Mouse (Mus musculus): Measurements from ENCODE around the gene Lhpp. TPM values are rescaled to one million over a fixed set of nuclear protein-coding genes. Genes with fewer than 3 reads are reported as not detected.

Lhpp gene
- total RNA-seq, 4 experiments from 2014 or later: 22.1 to 23.2 (median 22.3) TPM

DNA sequence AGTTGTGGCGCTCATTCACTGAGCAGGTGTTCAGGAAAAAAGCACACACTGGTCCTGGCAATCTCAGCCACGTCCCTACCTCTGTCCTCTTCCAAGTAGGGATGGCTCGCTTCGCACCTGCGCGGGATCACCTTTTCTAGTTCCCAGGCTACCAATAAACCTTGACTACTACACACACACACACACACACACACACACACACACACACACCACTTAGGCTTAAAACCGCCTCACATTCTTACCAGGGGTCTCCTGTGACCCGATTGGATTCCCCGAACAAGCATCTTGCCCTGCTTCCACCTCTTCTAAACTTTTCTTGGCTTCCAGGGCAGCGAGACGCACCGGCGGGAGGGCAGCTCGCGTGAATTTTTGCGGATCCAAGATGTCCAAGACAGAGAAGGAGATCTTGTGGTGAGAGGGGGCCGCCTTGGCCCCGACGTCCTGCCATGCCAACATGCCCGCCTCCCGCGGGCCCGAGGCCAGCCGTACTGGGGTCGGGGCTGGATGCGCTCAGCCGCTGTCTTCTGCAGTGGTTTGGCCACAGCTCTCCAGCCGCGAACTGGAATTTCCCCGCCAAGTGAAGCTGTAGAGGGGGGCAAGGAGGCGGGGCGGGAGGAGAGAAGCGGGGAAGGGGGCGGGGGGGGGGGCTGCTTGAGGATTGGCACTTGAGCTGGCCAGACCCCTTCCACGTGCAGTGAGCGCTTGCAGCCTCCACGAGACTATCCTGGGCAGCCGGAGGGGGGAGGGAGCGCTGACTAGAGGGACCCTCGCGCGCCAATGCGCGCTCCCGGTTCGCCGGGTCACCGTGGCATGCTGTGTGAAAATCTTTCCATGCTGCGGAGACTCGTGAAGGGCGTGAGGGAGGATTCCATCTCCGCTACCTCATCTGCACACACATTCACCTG, 11.1 kb upstream of the Lhpp start, which contains the start of gene Nkx1-2:
Gene Nkx1-2 (minus strand): TSS at position 567 of the 905 bp plus-strand sequence.
- DNase-seq (ENCODE audit: low spot score in 2 of 2): no peak

DNA sequence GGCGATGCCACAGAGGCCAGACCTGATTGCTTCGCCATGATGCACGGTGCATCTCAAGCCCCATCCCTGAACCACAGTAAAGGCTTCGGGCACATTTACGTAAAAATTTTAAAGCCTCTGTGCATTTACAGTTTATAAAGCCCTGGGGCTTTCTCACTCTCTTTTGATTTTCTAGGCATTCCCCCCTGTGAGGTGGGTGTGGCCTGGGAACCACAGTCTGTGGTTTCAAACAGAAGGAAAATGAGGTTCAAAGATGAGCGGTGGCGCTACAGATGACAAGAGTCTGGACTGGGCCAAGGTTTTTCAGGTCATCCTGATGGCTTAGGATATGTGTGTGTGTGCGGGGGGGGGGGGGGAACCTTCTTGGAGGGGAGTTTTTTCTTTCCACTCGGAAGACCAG, 10.4 kb upstream of the Lhpp start:
- no peak for DNase-seq (ENCODE audit: low spot score in 2 of 2)

- DNase-seq (ENCODE audit: low spot score in 2 of 2): no peak
These were observed 9.5 kb upstream of the Lhpp start for GRCm38 (mm10) chr7:132600926-132601325.

DNA sequence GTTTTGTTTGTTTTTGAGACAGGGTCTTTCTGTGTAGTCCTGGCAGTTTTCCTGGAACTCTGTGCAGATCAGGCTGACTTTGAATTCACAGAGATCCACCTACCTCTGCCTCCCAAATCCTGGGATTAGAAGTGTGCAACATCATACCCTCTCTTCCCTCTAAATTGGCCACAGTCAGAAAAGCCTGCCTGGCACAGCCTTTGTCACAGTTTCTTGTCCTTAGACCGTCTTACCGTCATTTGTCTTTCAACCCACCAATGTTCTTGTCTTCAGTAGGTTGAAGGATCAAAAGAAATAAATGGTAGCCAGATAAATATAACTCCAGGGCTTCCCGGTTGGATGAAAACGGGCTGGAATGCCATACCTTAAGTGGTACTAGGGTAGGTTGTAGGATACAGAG, 5.7 kb upstream of the Lhpp start:
- no peak for DNase-seq (ENCODE audit: low spot score in 2 of 2)

GRCm38 (mm10) chr7:132605689-132606088, 4.7 kb upstream of the Lhpp start:
- no peak for DNase-seq (ENCODE audit: low spot score in 2 of 2)

DNA sequence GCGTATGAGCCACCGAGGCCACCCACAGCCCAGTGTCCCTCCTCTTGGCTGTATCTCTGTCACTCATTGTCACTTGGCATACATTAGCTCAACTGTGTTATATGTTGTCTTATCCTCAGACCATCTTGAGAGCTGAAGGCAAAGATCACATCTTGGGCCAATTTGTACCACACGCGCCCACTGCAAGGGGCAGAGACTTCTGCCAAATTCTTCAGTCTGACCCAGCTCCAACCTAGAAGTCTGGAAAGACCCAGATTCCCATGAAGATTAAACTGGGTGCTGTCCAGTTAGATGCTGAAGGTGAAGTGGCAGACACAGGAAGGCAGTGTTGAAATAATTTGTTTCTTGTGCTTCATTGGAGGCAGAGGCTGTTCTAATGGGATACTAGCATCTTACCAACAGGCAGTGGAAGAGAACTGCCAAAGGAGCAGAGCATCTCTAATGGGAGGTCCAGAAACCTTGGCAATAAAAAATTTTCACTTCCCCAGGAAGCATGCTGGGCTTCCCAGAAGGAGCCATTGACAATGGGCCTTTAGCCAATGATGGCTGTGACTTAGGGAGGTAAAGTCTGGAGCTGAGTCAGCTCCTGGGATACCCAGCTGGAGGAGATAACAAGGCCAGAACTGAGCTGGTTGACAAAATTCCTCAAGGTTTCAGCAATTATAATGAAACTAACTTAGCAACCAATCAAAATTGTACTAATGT, 2.0 kb upstream of the Lhpp start:
- no peak for DNase-seq (ENCODE audit: low spot score in 2 of 2)

DNA sequence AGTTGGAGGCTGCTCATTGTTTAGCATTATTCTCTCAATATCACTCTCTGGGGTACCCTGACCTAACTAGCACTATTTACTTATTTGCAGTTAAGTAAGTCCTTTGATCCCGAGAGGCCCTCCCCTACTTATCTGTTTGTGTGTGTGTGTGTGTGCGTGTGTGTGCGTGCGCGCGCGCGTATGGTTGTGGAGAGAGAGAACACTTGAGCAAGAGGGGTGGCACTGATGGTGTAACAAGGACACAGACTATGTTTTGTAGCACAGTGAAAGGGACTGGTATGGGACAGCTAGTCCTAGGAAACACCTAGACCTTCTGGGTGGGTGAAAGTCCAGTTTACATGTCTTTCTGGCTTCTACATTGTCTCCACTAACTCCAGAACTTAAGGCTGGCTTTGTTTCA, 1.1 kb downstream of the Lhpp start:
- no peak for DNase-seq (ENCODE audit: low spot score in 2 of 2)

DNA sequence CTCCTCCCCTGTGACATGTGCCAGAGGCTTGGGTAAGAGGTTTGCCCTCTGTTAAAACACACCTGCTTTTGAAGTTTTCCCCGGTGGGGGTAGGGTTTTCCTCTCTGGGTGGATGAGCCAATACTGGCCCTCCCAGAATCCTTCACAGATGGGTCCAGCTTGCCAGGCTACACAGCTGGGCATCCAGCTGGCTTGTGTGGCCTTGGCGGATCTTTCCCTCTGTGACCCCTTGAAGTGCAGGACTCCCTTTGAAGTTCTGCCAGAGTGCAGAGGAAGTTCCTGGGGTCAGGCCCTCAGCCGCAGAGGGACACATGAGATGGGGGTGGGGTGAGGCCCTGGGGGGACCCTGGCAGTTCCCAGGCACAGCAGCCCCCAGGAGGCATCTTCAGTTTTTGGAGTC, 4.9 kb downstream of the Lhpp start:
- no peak for DNase-seq (ENCODE audit: low spot score in 2 of 2)

GRCm38 (mm10) chr7:132616391-132616790, 6.0 kb downstream of the Lhpp start:
- DNase-seq (ENCODE audit: low spot score in 2 of 2): no peak

GRCm38 (mm10) chr7:132617021-132617564, 6.7 kb downstream of the Lhpp start:
- DNase-seq (ENCODE audit: low spot score in 2 of 2): no peak

- no peak for DNase-seq (ENCODE audit: low spot score in 2 of 2)
These were observed 9.1 kb downstream of the Lhpp start for GRCm38 (mm10) chr7:132619549-132619948.

- DNase-seq (ENCODE audit: low spot score in 2 of 2): no peak
These were observed 9.8 kb downstream of the Lhpp start for GRCm38 (mm10) chr7:132619975-132620918.

DNA sequence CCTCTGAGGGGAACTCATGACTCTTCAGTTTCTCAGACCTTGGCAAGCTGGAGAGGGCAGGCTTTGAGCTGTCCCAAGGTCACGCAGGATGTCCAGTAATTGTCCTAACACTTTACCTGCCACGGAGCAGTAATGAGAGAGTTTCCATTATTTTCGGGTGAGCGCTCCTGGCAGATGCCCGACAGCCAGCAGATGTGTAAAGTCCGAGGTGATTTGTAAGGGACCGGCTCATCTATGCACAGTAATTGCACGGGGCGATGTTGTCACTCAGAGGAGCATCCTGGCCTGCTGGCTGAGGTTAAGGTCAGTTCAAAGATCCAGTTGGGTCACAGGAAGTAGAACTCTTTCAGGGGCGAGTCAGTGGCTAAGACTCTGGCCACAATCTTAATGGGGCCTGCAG, 13.7 kb downstream of the Lhpp start:
- no peak for DNase-seq (ENCODE audit: low spot score in 2 of 2)

DNA sequence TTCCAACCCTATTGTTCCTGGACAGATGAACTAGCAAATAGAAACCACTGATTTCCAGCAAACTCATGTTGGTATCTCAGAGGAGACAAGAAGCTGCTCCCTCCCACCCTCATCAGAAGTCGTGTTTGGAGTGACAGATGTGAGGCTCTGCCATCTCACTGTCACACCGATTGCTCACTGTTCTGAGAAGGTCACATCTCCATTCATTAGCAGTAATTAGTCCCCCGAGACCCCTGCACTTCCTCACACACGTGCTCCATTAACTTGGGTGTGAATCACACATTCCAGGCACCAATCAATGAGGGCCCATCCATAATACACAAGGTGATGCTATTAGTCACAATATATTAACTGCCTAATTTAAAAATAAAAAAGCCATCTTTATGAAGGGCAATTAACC, 15.7 kb downstream of the Lhpp start:
- no peak for DNase-seq (ENCODE audit: low spot score in 2 of 2)

GRCm38 (mm10) chr7:132627448-132627847, 17.0 kb downstream of the Lhpp start:
- no peak for DNase-seq (ENCODE audit: low spot score in 2 of 2)

- DNase-seq (ENCODE audit: low spot score in 2 of 2): peak; percentile 64 to 69
These were observed 20.9 kb downstream of the Lhpp start for GRCm38 (mm10) chr7:132631313-132631712.

DNA sequence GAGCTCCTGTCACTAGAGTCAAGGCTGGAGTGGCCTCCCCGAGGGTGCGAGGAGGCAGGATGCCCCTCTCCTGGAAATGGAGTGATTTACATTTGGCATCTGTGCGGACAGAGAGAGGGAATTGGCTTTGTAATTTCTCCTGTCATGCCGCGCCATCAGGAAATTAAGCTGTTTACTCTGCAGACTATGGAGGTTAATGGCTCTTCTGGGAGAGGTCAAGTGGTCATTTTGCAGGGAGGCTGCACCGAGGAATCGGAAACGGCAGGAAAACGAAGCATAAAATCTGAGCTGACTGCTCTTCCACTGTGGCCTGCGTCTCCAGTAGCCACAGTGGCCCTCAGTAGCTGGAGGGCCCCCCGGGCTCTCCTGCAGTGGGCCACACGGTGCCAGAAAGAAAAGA, 26.9 kb downstream of the Lhpp start:
- DNase-seq (ENCODE audit: low spot score in 2 of 2): no peak

GRCm38 (mm10) chr7:132638446-132639087, 28.1 kb downstream of the Lhpp start:
- DNase-seq (ENCODE audit: low spot score in 2 of 2): no peak

- DNase-seq (ENCODE audit: low spot score in 2 of 2): no peak
These were observed 30.5 kb downstream of the Lhpp start for GRCm38 (mm10) chr7:132640946-132641345.

- no peak for DNase-seq (ENCODE audit: low spot score in 2 of 2)
These were observed 31.2 kb downstream of the Lhpp start for GRCm38 (mm10) chr7:132641606-132642005.
